Mouse (Mus musculus): ENCODE measurements around the gene Cpt1b. TPM values are rescaled to one million over a fixed set of nuclear protein-coding genes. Genes with fewer than 3 reads are reported as not detected.
A peak's percentile ranks its signal among the peaks of the same experiment; 100 is the strongest.

Gene Cpt1b
- total and polyA plus RNA-seq, 2 experiments from 2014 or later = 2.2 to 2.4 TPM

GRCm38 (mm10) chr15:89373027-89373761, 52.5 kb downstream of the Cpt1b start:
- no peaks in the 10 kb centered on the region for H3K9me3 ChIP-seq (ENCODE audit: low read length)
- H3K4me3 ChIP-seq (ENCODE audit: low read depth, low read length) = peak overlapping the region; percentile 72
- 2% methylated on average over 35 of the region's 35 CpGs for WGBS
- peak overlapping the region; percentile 78 for H3K9ac ChIP-seq (replicated peaks; ENCODE audit: low read length, poor library complexity, severe bottlenecking)
- peaks cover 19% of the 10 kb centered on the region for H3K27me3 ChIP-seq (ENCODE audit: insufficient read depth, low read length)
- peak; percentile 80 for ATAC-seq (ENCODE audit: low FRiP score)
- TF ChIP-seq CTCF (IDR thresholded peaks at IDR 0.05) = peak; percentile 68
- peak overlapping the region; percentile 84 for H3K4me2 ChIP-seq (ENCODE audit: low read depth, low read length, poor library complexity, severe bottlenecking)
- H3K36me3 ChIP-seq (ENCODE audit: insufficient read depth, low read length) = peaks cover 38% of the 10 kb centered on the region
- DNase-seq (ENCODE audit: low spot score) = peak; percentile 77
- peaks cover 6% of the 10 kb centered on the region; the same call in 1 of the 2 replicates for H3K4me1 ChIP-seq (ENCODE audit: insufficient read depth, low read length)
- H3K27ac ChIP-seq (ENCODE audit: low read depth, low read length) = peak overlapping the region; percentile 88

- Histone ChIP-seq H3K4me2 (ENCODE audit: low read depth, low read length, poor library complexity, severe bottlenecking) (peak overlapping the region; percentile 84), H3K9me3 (ENCODE audit: low read length) (no peaks in the 10 kb centered on the region), H3K9ac (replicated peaks; ENCODE audit: low read length, poor library complexity, severe bottlenecking) (peak overlapping the region; percentile 78), H3K4me3 (ENCODE audit: low read depth, low read length) (peak overlapping the region; percentile 72; the same call in 1 of the 2 replicates), H3K27me3 (ENCODE audit: insufficient read depth, low read length) (peaks cover 13% of the 10 kb centered on the region), H3K4me1 (ENCODE audit: insufficient read depth, low read length) (peaks cover 6% of the 10 kb centered on the region; the same call in 1 of the 2 replicates), H3K36me3 (ENCODE audit: insufficient read depth, low read length) (peaks cover 44% of the 10 kb centered on the region), H3K27ac (ENCODE audit: low read depth, low read length) (peak overlapping the region; percentile 88)
- no peak for TF ChIP-seq CTCF (IDR thresholded peaks at IDR 0.05)
- DNase-seq (ENCODE audit: low spot score) (no peak), ATAC-seq (ENCODE audit: low FRiP score) (no peak)
- 82% methylated on average over 7 of the region's 7 CpGs for WGBS
These were observed 53.1 kb downstream of the Cpt1b start for GRCm38 (mm10) chr15:89372536-89372935.

GRCm38 (mm10) chr15:89372068-89372467, 53.6 kb downstream of the Cpt1b start:
- Histone ChIP-seq H3K9ac (replicated peaks; ENCODE audit: low read length, poor library complexity, severe bottlenecking) (no peak overlapping the region), H3K4me2 (ENCODE audit: low read depth, low read length, poor library complexity, severe bottlenecking) (no peak overlapping the region), H3K4me3 (ENCODE audit: low read depth, low read length) (no peak overlapping the region), H3K27ac (ENCODE audit: low read depth, low read length) (no peak overlapping the region), H3K4me1 (ENCODE audit: insufficient read depth, low read length) (peaks cover 6% of the 10 kb centered on the region; the same call in 1 of the 2 replicates), H3K9me3 (ENCODE audit: low read length) (no peaks in the 10 kb centered on the region), H3K27me3 (ENCODE audit: insufficient read depth, low read length) (peaks cover 8% of the 10 kb centered on the region), H3K36me3 (ENCODE audit: insufficient read depth, low read length) (peaks cover 49% of the 10 kb centered on the region)
- DNase-seq (ENCODE audit: low spot score) (no peak), ATAC-seq (ENCODE audit: low FRiP score) (no peak)
- 90% methylated on average over 13 of the region's 13 CpGs for WGBS
- no peak for TF ChIP-seq CTCF (IDR thresholded peaks at IDR 0.05)

Other genes with a start within 250 kb of the Cpt1b start
- gene Plxnb2, start 245.1 kb downstream of the Cpt1b start, total RNA-seq (2014; rRNA removed) = 153 and 199 TPM in 2 replicates
- gene Plxnb2, start 245.1 kb downstream of the Cpt1b start, polyA plus RNA-seq (2015; fragmentation: Nextera tagmentation; extraction: Ambion mirVana) = 46.8 and 50.4 TPM in 2 replicates
- 98.8 and 115 TPM in 2 replicates for gene Dennd6b, start 229.4 kb downstream of the Cpt1b start, total RNA-seq (2014; rRNA removed)
- 88.2 and 88.3 TPM in 2 replicates for gene Dennd6b, start 229.4 kb downstream of the Cpt1b start, polyA plus RNA-seq (2015; fragmentation: Nextera tagmentation; extraction: Ambion mirVana)
- gene Ppp6r2, start 214.3 kb downstream of the Cpt1b start, total RNA-seq (2014; rRNA removed) = 225 and 315 TPM in 2 replicates
- gene Ppp6r2, start 214.3 kb downstream of the Cpt1b start, polyA plus RNA-seq (2015; fragmentation: Nextera tagmentation; extraction: Ambion mirVana) = 76.5 and 87.1 TPM in 2 replicates
- gene Sbf1, start 110.6 kb downstream of the Cpt1b start, total RNA-seq (2014; rRNA removed) = 268 and 287 TPM in 2 replicates
- gene Sbf1, start 110.6 kb downstream of the Cpt1b start, polyA plus RNA-seq (2015; fragmentation: Nextera tagmentation; extraction: Ambion mirVana) = 77.3 and 79.3 TPM in 2 replicates
- gene Adm2, start 103.1 kb downstream of the Cpt1b start, total RNA-seq (2014; rRNA removed) = not detected in 2 replicates
- gene Adm2, start 103.1 kb downstream of the Cpt1b start, polyA plus RNA-seq (2015; fragmentation: Nextera tagmentation; extraction: Ambion mirVana) = not detected in 2 replicates
- not detected in 2 replicates for gene Miox, start 91.5 kb downstream of the Cpt1b start, total RNA-seq (2014; rRNA removed)
- gene Miox, start 91.5 kb downstream of the Cpt1b start, polyA plus RNA-seq (2015; fragmentation: Nextera tagmentation; extraction: Ambion mirVana) = not detected in 2 replicates
- gene Lmf2, start 70.2 kb downstream of the Cpt1b start, total RNA-seq (2014; rRNA removed) = 20.2 and 25.6 TPM in 2 replicates
- 27.3 and 30.9 TPM in 2 replicates for gene Lmf2, start 70.2 kb downstream of the Cpt1b start, polyA plus RNA-seq (2015; fragmentation: Nextera tagmentation; extraction: Ambion mirVana)
- 87.1 and 88.8 TPM in 2 replicates for gene Ncaph2, start 70.1 kb downstream of the Cpt1b start, total RNA-seq (2014; rRNA removed)
- 88.0 and 96.9 TPM in 2 replicates for gene Ncaph2, start 70.1 kb downstream of the Cpt1b start, polyA plus RNA-seq (2015; fragmentation: Nextera tagmentation; extraction: Ambion mirVana)
- 24.9 and 36.1 TPM in 2 replicates for gene Sco2, start 52.0 kb downstream of the Cpt1b start, total RNA-seq (2014; rRNA removed)
- gene Sco2, start 52.0 kb downstream of the Cpt1b start, polyA plus RNA-seq (2015; fragmentation: Nextera tagmentation; extraction: Ambion mirVana) = 23.1 and 26.5 TPM in 2 replicates
- gene Tymp, start 48.8 kb downstream of the Cpt1b start, total RNA-seq (2014; rRNA removed) = 4.6 and 7.0 TPM in 2 replicates
- 3.1 and 3.6 TPM in 2 replicates for gene Tymp, start 48.8 kb downstream of the Cpt1b start, polyA plus RNA-seq (2015; fragmentation: Nextera tagmentation; extraction: Ambion mirVana)
- gene Odf3b, start 46.6 kb downstream of the Cpt1b start, total RNA-seq (2014; rRNA removed) = 2.2 and 10.7 TPM in 2 replicates
- 6.7 and 8.6 TPM in 2 replicates for gene Odf3b, start 46.6 kb downstream of the Cpt1b start, polyA plus RNA-seq (2015; fragmentation: Nextera tagmentation; extraction: Ambion mirVana)
- gene Klhdc7b, start 40.9 kb downstream of the Cpt1b start, total RNA-seq (2014; rRNA removed) = 0.14 and 0.22 TPM in 2 replicates
- not detected in 2 replicates for gene Klhdc7b, start 40.9 kb downstream of the Cpt1b start, polyA plus RNA-seq (2015; fragmentation: Nextera tagmentation; extraction: Ambion mirVana)
- not detected in 2 replicates for gene Syce3, start 15.4 kb downstream of the Cpt1b start, total RNA-seq (2014; rRNA removed)
- not detected in 2 replicates for gene Syce3, start 15.4 kb downstream of the Cpt1b start, polyA plus RNA-seq (2015; fragmentation: Nextera tagmentation; extraction: Ambion mirVana)
- 0.66 and 1.2 TPM in 2 replicates for gene C730034F03Rik, start 3.7 kb upstream of the Cpt1b start, total RNA-seq (2014; rRNA removed)
- 2.1 and 3.9 TPM in 2 replicates for gene C730034F03Rik, start 3.7 kb upstream of the Cpt1b start, polyA plus RNA-seq (2015; fragmentation: Nextera tagmentation; extraction: Ambion mirVana)
- gene Gm44502, start 3.8 kb upstream of the Cpt1b start, total RNA-seq (2014; rRNA removed) = 0.85 and 0.93 TPM in 2 replicates
- not detected in 2 replicates for gene Gm44502, start 3.8 kb upstream of the Cpt1b start, polyA plus RNA-seq (2015; fragmentation: Nextera tagmentation; extraction: Ambion mirVana)
- 65.3 and 66.2 TPM in 2 replicates for gene Chkb, start 4.0 kb upstream of the Cpt1b start, total RNA-seq (2014; rRNA removed)
- 101 and 103 TPM in 2 replicates for gene Chkb, start 4.0 kb upstream of the Cpt1b start, polyA plus RNA-seq (2015; fragmentation: Nextera tagmentation; extraction: Ambion mirVana)
- 100 and 110 TPM in 2 replicates for gene Mapk8ip2, start 28.1 kb upstream of the Cpt1b start, total RNA-seq (2014; rRNA removed)
- 68.0 and 68.8 TPM in 2 replicates for gene Mapk8ip2, start 28.1 kb upstream of the Cpt1b start, polyA plus RNA-seq (2015; fragmentation: Nextera tagmentation; extraction: Ambion mirVana)
- 31.0 and 34.0 TPM in 2 replicates for gene Arsa, start 51.6 kb upstream of the Cpt1b start, total RNA-seq (2014; rRNA removed)
- 32.4 and 37.1 TPM in 2 replicates for gene Arsa, start 51.6 kb upstream of the Cpt1b start, polyA plus RNA-seq (2015; fragmentation: Nextera tagmentation; extraction: Ambion mirVana)
- 61.5 and 63.2 TPM in 2 replicates for gene Shank3, start 73.8 kb upstream of the Cpt1b start, total RNA-seq (2014; rRNA removed)
- gene Shank3, start 73.8 kb upstream of the Cpt1b start, polyA plus RNA-seq (2015; fragmentation: Nextera tagmentation; extraction: Ambion mirVana) = 8.1 and 12.6 TPM in 2 replicates
- gene Acr, start 142.5 kb upstream of the Cpt1b start, total RNA-seq (2014; rRNA removed) = 1.7 and 3.5 TPM in 2 replicates
- 2.0 and 3.1 TPM in 2 replicates for gene Acr, start 142.5 kb upstream of the Cpt1b start, polyA plus RNA-seq (2015; fragmentation: Nextera tagmentation; extraction: Ambion mirVana)
- 48.2 and 49.7 TPM in 2 replicates for gene Rabl2, start 166.1 kb upstream of the Cpt1b start, total RNA-seq (2014; rRNA removed)
- 68.1 and 70.1 TPM in 2 replicates for gene Rabl2, start 166.1 kb upstream of the Cpt1b start, polyA plus RNA-seq (2015; fragmentation: Nextera tagmentation; extraction: Ambion mirVana)